Mouse (Mus musculus) hindbrain, embryonic 14.5 days (tissue): ENCODE measurements around the gene Gm6169. TPM values are rescaled to one million over a fixed set of nuclear protein-coding genes. Genes with fewer than 3 reads are reported as not detected.
A peak's percentile ranks its signal among the peaks of the same experiment; 100 is the strongest.

Experiments used
- ATAC-seq: fragments of 200-750 bp; cut with Nextera tagmentation; 2 replicates; pipeline ENCODE4 v1.8.0; 2017; ENCODE audit warnings: moderate number of reproducible peaks, mild to moderate bottlenecking, moderate TSS enrichment, moderate library complexity; ENCODE audit not compliant: low FRiP score
- DNase-seq: peaks from one replicate; pipeline ENCODE4 v3.0.0-alpha.2; 2015; ENCODE audit warnings: low spot score
- H3K27ac ChIP-seq: fragments of 300-500 bp; sonication (generic); 2 replicates; pipeline ENCODE4 v1.5.1; 2014; ENCODE audit warnings: mild to moderate bottlenecking, moderate library complexity
- H3K27me3 ChIP-seq: fragments of 300-500 bp; sonication (generic); 2 replicates; pipeline ENCODE4 v1.6.1; 2014; ENCODE audit warnings: mild to moderate bottlenecking, low read length, mixed read lengths; ENCODE audit not compliant: control insufficient read depth, insufficient read depth
- H3K36me3 ChIP-seq: fragments of 300-500 bp; sonication (generic); replicated peaks from 2 replicates; pipeline ENCODE4 v1.6.1; 2014; ENCODE audit not compliant: control insufficient read depth, insufficient read depth
- H3K4me1 ChIP-seq: fragments of 300-500 bp; sonication (generic); replicated peaks from 2 replicates; pipeline ENCODE4 v1.6.1; 2014; ENCODE audit warnings: antibody characterized with exemption, low read length, mixed read lengths; ENCODE audit not compliant: control insufficient read depth, insufficient read depth
- H3K4me2 ChIP-seq: fragments of 300-500 bp; sonication (generic); replicated peaks from 2 replicates; pipeline ENCODE4 v1.6.1; 2014; ENCODE audit warnings: mild to moderate bottlenecking, moderate library complexity
- H3K4me3 ChIP-seq: fragments of 300-500 bp; sonication (generic); replicated peaks from 2 replicates; pipeline ENCODE4 v1.5.1; 2014; ENCODE audit warnings: mild to moderate bottlenecking, low read length
- H3K9ac ChIP-seq: fragments of 300-500 bp; sonication (generic); 2 replicates; pipeline ENCODE4 v1.6.1; 2014
- H3K9me3 ChIP-seq: fragments of 300-500 bp; sonication (generic); 2 replicates; pipeline ENCODE4 v1.6.1; 2016; ENCODE audit warnings: low read length; ENCODE audit not compliant: control insufficient read depth
- WGBS: fragments of 180-500 bp; shearing (Covaris S2); extraction: QIAGEN DNeasy Blood & Tissue Kit; methylation state at CpG from one replicate; pipeline ENCODE4 v1.1.7; 2014; 5-methylcytosine and 5-hydroxymethylcytosine counted together
- polyA plus RNA-seq: library from polyadenylated mRNA; unstranded; fragments of >200 nt; fragmentation: Nextera tagmentation; extraction: Ambion mirVana; gene quantifications from 2 replicates; pipeline ENCODE4 v1.2.1, GENCODE M21; 2014

Gene Gm6169
- polyA plus RNA-seq, 1 experiment from 2014 or later = 0.60 TPM

DNA sequence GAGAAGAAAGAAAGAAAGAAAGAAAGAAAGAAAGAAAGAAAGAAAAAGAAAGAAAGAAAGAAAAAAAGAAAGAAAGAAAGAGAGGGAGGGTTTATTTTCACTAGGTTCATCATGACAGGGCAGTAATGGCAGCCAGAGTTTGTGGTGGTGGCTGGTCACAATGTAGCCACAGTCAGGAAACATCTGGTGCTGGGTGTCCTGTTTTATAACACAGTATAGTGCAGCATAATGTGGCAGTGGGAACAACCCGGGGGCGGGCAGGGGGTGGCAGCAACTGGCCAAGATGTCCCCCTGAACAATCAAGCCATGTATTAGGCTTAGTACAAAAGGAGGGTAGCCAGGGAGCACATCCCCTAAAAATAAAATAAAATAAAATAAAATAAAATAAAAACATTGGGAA is 35.6 kb downstream of the Gm6169 start:
- Histone ChIP-seq H3K36me3 (no peaks in the 10 kb centered on the region), H3K4me2 (no peak overlapping the region), H3K9me3 (no peaks in the 10 kb centered on the region), H3K4me3 (no peak overlapping the region), H3K27ac (no peak overlapping the region), H3K9ac (no peak overlapping the region), H3K27me3 (peaks cover 9% of the 10 kb centered on the region; the same call in 1 of the 2 replicates), H3K4me1 (no peaks in the 10 kb centered on the region)
- WGBS = 84% methylated on average over 2 of the region's 2 CpGs
- ATAC-seq (no peak), DNase-seq (no peak)

- no peaks in the 10 kb centered on the region for H3K4me1 ChIP-seq
- no peak for ATAC-seq
Measured at GRCm38 (mm10) chr13:97062151-97062550, 36.9 kb downstream of the Gm6169 start.

DNA sequence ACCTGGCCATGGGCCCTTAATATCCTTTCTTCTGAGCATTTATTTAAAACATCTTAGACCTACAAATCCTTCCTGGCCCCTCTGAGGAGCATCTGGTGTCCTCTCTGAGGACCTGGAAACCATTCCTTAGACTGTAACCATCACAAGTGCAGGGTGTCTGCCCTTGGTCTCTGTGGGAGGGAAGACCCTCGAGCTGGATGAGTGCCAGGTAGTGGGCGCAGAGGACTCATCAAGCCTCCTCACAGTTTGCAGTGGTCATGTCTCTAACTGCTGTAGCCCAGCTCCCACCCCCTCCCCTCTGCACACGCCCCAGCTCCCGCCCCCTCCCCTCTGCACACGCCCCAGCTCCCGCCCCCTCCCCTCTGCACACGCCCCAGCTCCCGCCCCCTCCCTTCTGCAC is 38.7 kb downstream of the Gm6169 start:
- no peaks in the 10 kb centered on the region for H3K9me3 ChIP-seq
- H3K27ac ChIP-seq = no peak overlapping the region
- no peak overlapping the region for H3K9ac ChIP-seq
- H3K4me2 ChIP-seq = no peak overlapping the region
- ATAC-seq = no peak
- H3K4me1 ChIP-seq = no peaks in the 10 kb centered on the region
- H3K27me3 ChIP-seq = no peaks in the 10 kb centered on the region
- no peaks in the 10 kb centered on the region for H3K36me3 ChIP-seq
- DNase-seq = no peak
- 46% methylated on average over 6 of the region's 8 CpGs for WGBS
- H3K4me3 ChIP-seq = no peak overlapping the region

More at GRCm38 (mm10) chr13:97062151-97062550, 36.9 kb downstream of the Gm6169 start:
- WGBS = 94% methylated on average over 3 of the region's 3 CpGs
- Histone ChIP-seq H3K4me3 (no peak overlapping the region), H3K27ac (no peak overlapping the region), H3K36me3 (no peaks in the 10 kb centered on the region), H3K27me3 (peaks cover 4% of the 10 kb centered on the region; the same call in 1 of the 2 replicates), H3K4me2 (no peak overlapping the region), H3K9me3 (no peaks in the 10 kb centered on the region), H3K9ac (no peak overlapping the region)
- DNase-seq = no peak

DNA sequence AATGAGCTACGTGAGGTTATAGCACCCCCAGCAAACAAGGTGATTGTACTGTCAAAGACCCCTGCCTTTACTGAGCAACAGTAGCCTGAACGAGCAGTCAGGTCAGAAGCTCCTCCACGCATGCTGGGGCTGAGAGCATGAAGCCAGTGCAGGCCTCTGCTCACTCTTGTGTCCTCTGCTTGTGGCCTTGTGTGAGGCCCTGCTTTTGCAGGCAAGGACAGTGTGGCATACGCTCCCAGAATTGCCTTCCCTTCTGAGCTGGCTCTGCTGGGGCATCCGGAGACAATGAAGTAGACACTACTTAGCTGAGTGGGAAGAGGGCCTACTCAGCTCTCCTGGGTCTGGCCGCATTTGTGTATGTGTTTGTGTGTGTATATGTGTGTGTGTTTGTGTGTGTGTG is 39.3 kb downstream of the Gm6169 start:
- Histone ChIP-seq H3K4me3 (no peak overlapping the region), H3K27ac (no peak overlapping the region), H3K4me1 (no peaks in the 10 kb centered on the region), H3K27me3 (no peaks in the 10 kb centered on the region), H3K36me3 (no peaks in the 10 kb centered on the region), H3K9ac (no peak overlapping the region), H3K9me3 (no peaks in the 10 kb centered on the region), H3K4me2 (no peak overlapping the region)
- ATAC-seq (no peak), DNase-seq (no peak)
- 92% methylated on average over 6 of the region's 6 CpGs for WGBS

- Histone ChIP-seq H3K9me3 (no peaks in the 10 kb centered on the region), H3K9ac (no peak overlapping the region), H3K4me1 (no peaks in the 10 kb centered on the region), H3K36me3 (no peaks in the 10 kb centered on the region), H3K4me3 (no peak overlapping the region), H3K27me3 (no peaks in the 10 kb centered on the region), H3K4me2 (no peak overlapping the region), H3K27ac (no peak overlapping the region)
- ATAC-seq (no peak), DNase-seq (no peak)
- 47% methylated on average over 4 of the region's 4 CpGs for WGBS
Measured at GRCm38 (mm10) chr13:97057817-97058216, 41.2 kb downstream of the Gm6169 start.

- Histone ChIP-seq H3K9ac (no peak overlapping the region), H3K9me3 (no peaks in the 10 kb centered on the region), H3K27ac (no peak overlapping the region), H3K4me1 (no peaks in the 10 kb centered on the region), H3K36me3 (no peaks in the 10 kb centered on the region), H3K27me3 (no peaks in the 10 kb centered on the region), H3K4me2 (no peak overlapping the region), H3K4me3 (no peak overlapping the region)
- DNase-seq (no peak), ATAC-seq (no peak)
- WGBS = 64% methylated on average over 8 of the region's 8 CpGs
Measured at GRCm38 (mm10) chr13:97053844-97054243, 45.2 kb downstream of the Gm6169 start.

DNA sequence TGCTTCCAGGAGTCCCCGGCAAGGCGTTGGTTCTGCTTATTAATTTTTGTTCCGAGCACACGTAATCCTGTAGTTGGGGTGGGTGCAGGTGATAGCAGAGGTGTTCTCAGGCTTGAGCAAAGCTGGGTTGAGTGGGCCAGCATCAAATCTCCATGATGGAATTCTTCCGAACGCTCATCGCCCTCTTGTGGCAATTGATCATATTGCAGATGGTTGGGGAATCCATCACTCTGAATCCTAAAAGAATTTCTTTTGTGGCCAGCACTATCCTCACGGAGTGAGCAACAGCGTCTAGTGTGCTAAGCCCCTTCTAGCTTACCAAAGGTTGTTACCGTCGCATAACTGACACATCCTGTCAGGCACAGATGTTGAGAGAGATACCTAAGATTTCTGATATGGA is 46.4 kb downstream of the Gm6169 start:
- no peaks in the 10 kb centered on the region for H3K36me3 ChIP-seq
- no peak overlapping the region for H3K4me2 ChIP-seq
- H3K9ac ChIP-seq = no peak overlapping the region
- peak; percentile 51; the same call in 1 of the 2 replicates for ATAC-seq
- 18% methylated on average over 11 of the region's 11 CpGs for WGBS
- H3K9me3 ChIP-seq = no peaks in the 10 kb centered on the region
- no peaks in the 10 kb centered on the region for H3K27me3 ChIP-seq
- no peaks in the 10 kb centered on the region for H3K4me1 ChIP-seq
- DNase-seq = peak; percentile 96
- no peak overlapping the region for H3K27ac ChIP-seq
- H3K4me3 ChIP-seq = no peak overlapping the region

- Histone ChIP-seq H3K4me2 (no peak overlapping the region), H3K9ac (no peak overlapping the region), H3K27ac (no peak overlapping the region), H3K27me3 (no peaks in the 10 kb centered on the region), H3K36me3 (no peaks in the 10 kb centered on the region), H3K9me3 (no peaks in the 10 kb centered on the region), H3K4me3 (no peak overlapping the region), H3K4me1 (no peaks in the 10 kb centered on the region)
- DNase-seq (no peak), ATAC-seq (no peak)
- WGBS = 72% methylated on average over 6 of the region's 6 CpGs
Measured at GRCm38 (mm10) chr13:97051158-97051557, 47.9 kb downstream of the Gm6169 start.
